Mouse (Mus musculus) kidney, embryonic 15.5 days (tissue): ENCODE measurements around the gene Zfp563. TPM values are rescaled to one million over a fixed set of nuclear protein-coding genes. Genes with fewer than 3 reads are reported as not detected.

Experiments used
- ATAC-seq: fragments of 200-750 bp; cut with Nextera tagmentation; replicated peaks from 2 replicates; pipeline ENCODE4 v1.8.0; 2017; ENCODE audit warnings: moderate TSS enrichment; ENCODE audit not compliant: low FRiP score
- H3K27ac ChIP-seq: fragments of 300-500 bp; sonication (generic); 2 replicates; pipeline ENCODE4 v1.5.1; 2015; ENCODE audit warnings: mild to moderate bottlenecking, inconsistent platforms
- H3K27me3 ChIP-seq: fragments of 300-500 bp; sonication (generic); 2 replicates; pipeline ENCODE4 v1.6.1; 2015; ENCODE audit warnings: inconsistent platforms
- H3K36me3 ChIP-seq: fragments of 300-500 bp; sonication (generic); 2 replicates; pipeline ENCODE4 v1.6.1; 2015; ENCODE audit warnings: inconsistent platforms
- H3K4me1 ChIP-seq: fragments of 300-500 bp; sonication (generic); 2 replicates; pipeline ENCODE4 v1.6.1; 2015; ENCODE audit warnings: inconsistent platforms
- H3K4me2 ChIP-seq: fragments of 300-500 bp; sonication (generic); 2 replicates; pipeline ENCODE4 v1.6.1; 2015; ENCODE audit warnings: moderate library complexity, mild to moderate bottlenecking, inconsistent platforms
- H3K4me3 ChIP-seq: fragments of 300-500 bp; sonication (generic); replicated peaks from 2 replicates; pipeline ENCODE4 v1.5.1; 2015; ENCODE audit warnings: mild to moderate bottlenecking, inconsistent platforms
- H3K9ac ChIP-seq: fragments of 300-500 bp; sonication (generic); 2 replicates; pipeline ENCODE4 v1.6.1; 2015; ENCODE audit warnings: mild to moderate bottlenecking, inconsistent platforms
- H3K9me3 ChIP-seq: fragments of 300-500 bp; sonication (generic); replicated peaks from 2 replicates; pipeline ENCODE4 v1.6.1; 2016; ENCODE audit warnings: inconsistent platforms
- WGBS: fragments of 180-500 bp; shearing (Covaris S2); methylation state at CpG from one replicate; pipeline ENCODE4 v1.1.7; 2015; ENCODE audit warnings: mixed read lengths; 5-methylcytosine and 5-hydroxymethylcytosine counted together
- polyA plus RNA-seq: library from polyadenylated mRNA; unstranded; fragments of >200 nt; fragmentation: Nextera tagmentation; extraction: Ambion mirVana; gene quantifications from 2 replicates; pipeline ENCODE4 v1.2.1, GENCODE M21; 2015

The Zfp563 gene
- polyA plus RNA-seq, result 6.4 and 8.2 TPM in 2 replicates

DNA sequence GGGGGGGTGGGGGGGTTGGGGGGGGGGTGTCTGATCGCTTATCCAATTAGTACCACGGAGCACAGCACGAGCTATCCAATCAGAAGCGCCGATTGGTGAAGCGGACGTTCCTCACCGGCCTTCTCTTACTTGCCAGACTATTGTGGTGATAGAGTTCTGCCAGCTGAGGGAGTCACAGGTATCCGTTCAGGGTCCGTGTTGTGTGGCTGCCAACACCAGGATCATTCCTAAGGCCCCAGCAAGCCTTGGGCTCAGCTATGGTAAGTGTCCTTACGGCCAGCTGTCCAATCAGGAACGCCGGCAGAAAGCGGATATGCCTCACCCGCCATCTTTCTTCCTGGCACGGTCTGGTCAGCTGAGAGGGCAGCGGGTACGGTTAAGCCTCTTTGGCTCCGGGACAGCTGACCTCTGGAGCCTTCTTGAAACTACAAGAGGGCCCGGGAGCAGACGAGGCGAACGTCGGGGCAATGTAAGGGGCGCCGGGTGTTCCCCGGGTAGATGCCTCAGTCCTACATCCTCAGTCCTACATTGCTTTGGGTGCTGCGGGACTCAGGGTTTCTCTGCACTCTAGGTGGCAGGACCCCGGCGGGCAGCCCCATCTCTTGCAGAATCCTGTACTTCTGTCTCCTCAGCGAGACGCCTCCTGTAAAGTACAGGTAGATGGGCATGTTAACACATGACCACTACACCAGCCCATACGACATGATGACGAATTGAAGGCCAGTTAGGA is at the start of gene Zfp563:
Gene Zfp563 (plus strand): TSS at position 91 of the 730 bp plus-strand sequence.
- peak within 1 kb of the TSS; percentile 96 for H3K27ac ChIP-seq
- H3K9me3 ChIP-seq, result no peaks in the 10 kb centered on the region
- peak within 1 kb of the TSS; percentile 70 for H3K9ac ChIP-seq
- no peaks in the 10 kb centered on the region for H3K36me3 ChIP-seq
- H3K4me3 ChIP-seq, result peak within 1 kb of the TSS; percentile 71
- peak within 1 kb of the TSS; percentile 76 for H3K4me2 ChIP-seq
- 3% methylated on average over 34 of the region's 34 CpGs for WGBS
- peak; percentile 91 for ATAC-seq
- H3K4me1 ChIP-seq, result peaks cover 23% of the 10 kb centered on the region; the same call in 1 of the 2 replicates
- no peaks in the 10 kb centered on the region for H3K27me3 ChIP-seq

- Histone ChIP-seq H3K9ac (no peak overlapping the region), H3K4me3 (no peak overlapping the region), H3K4me2 (no peak overlapping the region), H3K4me1 (no peaks in the 10 kb centered on the region), H3K27ac (no peak overlapping the region), H3K27me3 (no peaks in the 10 kb centered on the region), H3K9me3 (no peaks in the 10 kb centered on the region), H3K36me3 (no peaks in the 10 kb centered on the region)
- 13% methylated on average over 1 of the region's 1 CpGs for WGBS
- ATAC-seq, result no peak
These were observed 30.3 kb upstream of the Zfp563 start for GRCm38 (mm10) chr17:33058791-33059190.

- no peak for ATAC-seq
- Histone ChIP-seq H3K4me2 (no peak overlapping the region), H3K9me3 (no peaks in the 10 kb centered on the region), H3K9ac (no peak overlapping the region), H3K27ac (no peak overlapping the region), H3K36me3 (no peaks in the 10 kb centered on the region), H3K4me1 (no peaks in the 10 kb centered on the region), H3K27me3 (no peaks in the 10 kb centered on the region), H3K4me3 (no peak overlapping the region)
- 0% methylated on average over 1 of the region's 1 CpGs for WGBS
These were observed 26.1 kb upstream of the Zfp563 start for GRCm38 (mm10) chr17:33063001-33063400.

- no peak within 1 kb of the TSS for H3K9ac ChIP-seq
- no peak within 1 kb of the TSS for H3K4me2 ChIP-seq
- no peaks in the 10 kb centered on the region for H3K36me3 ChIP-seq
- WGBS, result 64% methylated on average over 1 of the region's 1 CpGs
- no peak for ATAC-seq
- no peaks in the 10 kb centered on the region for H3K27me3 ChIP-seq
- no peaks in the 10 kb centered on the region for H3K9me3 ChIP-seq
- no peak within 1 kb of the TSS for H3K4me3 ChIP-seq
- H3K27ac ChIP-seq, result no peak within 1 kb of the TSS
- no peaks in the 10 kb centered on the region for H3K4me1 ChIP-seq
These were observed 21.2 kb upstream of the Zfp563 start, which contains the start of gene 4921501E09Rik for GRCm38 (mm10) chr17:33067958-33068357. Gene 4921501E09Rik (minus strand): TSS chr17:33068058.

- Histone ChIP-seq H3K4me2 (peak overlapping the region; percentile 58), H3K27me3 (no peaks in the 10 kb centered on the region), H3K9me3 (no peaks in the 10 kb centered on the region), H3K27ac (peak overlapping the region; percentile 92), H3K4me1 (peaks cover 23% of the 10 kb centered on the region; the same call in 1 of the 2 replicates), H3K36me3 (no peaks in the 10 kb centered on the region), H3K9ac (no peak overlapping the region), H3K4me3 (0 out of 2 replicates have a peak overlapping the region, but pooled peaks have one; percentile 59)
- ATAC-seq, result no peak
- 67% methylated on average over 1 of the region's 1 CpGs for WGBS
These were observed 2.5 kb downstream of the Zfp563 start for GRCm38 (mm10) chr17:33091630-33092029.

- Histone ChIP-seq H3K4me2 (peak overlapping the region; percentile 58), H3K4me1 (peaks cover 23% of the 10 kb centered on the region; the same call in 1 of the 2 replicates), H3K27ac (peak overlapping the region; percentile 92), H3K4me3 (peak overlapping the region; percentile 59), H3K36me3 (no peaks in the 10 kb centered on the region), H3K9me3 (no peaks in the 10 kb centered on the region), H3K9ac (peak overlapping the region; percentile 44), H3K27me3 (no peaks in the 10 kb centered on the region)
- 2% methylated on average over 31 of the region's 31 CpGs for WGBS
- ATAC-seq, result peak; percentile 87
These were observed 3.5 kb downstream of the Zfp563 start for GRCm38 (mm10) chr17:33092391-33093193.

- H3K4me1 ChIP-seq, result peaks cover 10% of the 10 kb centered on the region; the same call in 1 of the 2 replicates
- no peaks in the 10 kb centered on the region for H3K9me3 ChIP-seq
- no peak overlapping the region for H3K4me2 ChIP-seq
- WGBS, result 86% methylated on average over 2 of the region's 2 CpGs
- no peaks in the 10 kb centered on the region for H3K36me3 ChIP-seq
- no peak overlapping the region for H3K9ac ChIP-seq
- ATAC-seq, result no peak
- no peaks in the 10 kb centered on the region for H3K27me3 ChIP-seq
- H3K4me3 ChIP-seq, result no peak overlapping the region
- no peak overlapping the region for H3K27ac ChIP-seq
These were observed 8.3 kb downstream of the Zfp563 start for GRCm38 (mm10) chr17:33097396-33097795.

- Histone ChIP-seq H3K4me1 (no peaks in the 10 kb centered on the region), H3K4me3 (no peak overlapping the region), H3K36me3 (no peaks in the 10 kb centered on the region), H3K27me3 (no peaks in the 10 kb centered on the region), H3K4me2 (no peak overlapping the region), H3K27ac (no peak overlapping the region), H3K9ac (no peak overlapping the region), H3K9me3 (no peaks in the 10 kb centered on the region)
- ATAC-seq, result no peak
These were observed 35.4 kb downstream of the Zfp563 start for GRCm38 (mm10) chr17:33124546-33124945.

- H3K9me3 ChIP-seq, result no peaks in the 10 kb centered on the region
- no peak overlapping the region for H3K4me2 ChIP-seq
- no peaks in the 10 kb centered on the region for H3K36me3 ChIP-seq
- H3K4me3 ChIP-seq, result no peak overlapping the region
- no peaks in the 10 kb centered on the region for H3K4me1 ChIP-seq
- no peak overlapping the region for H3K27ac ChIP-seq
- no peaks in the 10 kb centered on the region for H3K27me3 ChIP-seq
- no peak for ATAC-seq
- no peak overlapping the region for H3K9ac ChIP-seq
- 68% methylated on average over 2 of the region's 2 CpGs for WGBS
These were observed 37.1 kb downstream of the Zfp563 start for GRCm38 (mm10) chr17:33126257-33126656.

DNA sequence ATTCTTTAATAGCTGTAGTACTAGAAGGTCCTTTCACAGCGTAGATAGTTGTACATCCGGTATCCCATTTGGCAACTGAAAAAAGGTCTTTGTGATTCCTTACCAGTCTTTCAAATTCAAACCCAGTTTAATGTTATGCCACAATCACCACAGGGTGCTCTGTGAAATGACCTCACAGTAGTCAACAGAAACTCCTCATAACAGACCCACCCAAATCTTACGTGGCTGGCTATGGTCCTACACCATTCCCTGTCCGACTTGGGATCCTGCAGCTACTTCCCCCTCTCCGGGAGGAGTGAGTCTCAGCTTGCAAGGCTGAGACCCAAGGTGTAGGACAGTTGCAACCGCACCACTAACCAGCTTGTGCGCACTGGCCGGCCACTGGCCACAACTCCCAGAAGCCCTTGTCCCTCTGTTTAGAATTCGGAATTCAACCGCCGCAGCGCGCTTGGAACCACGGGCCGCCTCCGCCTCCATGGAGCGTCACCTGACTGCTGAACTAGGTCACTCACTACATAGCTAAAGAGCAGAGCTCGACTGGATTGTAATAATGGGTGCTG is 50.2 kb downstream of the Zfp563 start, which contains the start of gene Morc2b:
Gene Morc2b (minus strand): TSS at position 423 of the 560 bp plus-strand sequence.
- H3K27me3 ChIP-seq, result no peaks in the 10 kb centered on the region
- no peak within 1 kb of the TSS for H3K9ac ChIP-seq
- no peak within 1 kb of the TSS for H3K4me3 ChIP-seq
- H3K36me3 ChIP-seq, result no peaks in the 10 kb centered on the region
- no peaks in the 10 kb centered on the region for H3K4me1 ChIP-seq
- 78% methylated on average over 18 of the region's 18 CpGs for WGBS
- H3K4me2 ChIP-seq, result no peak within 1 kb of the TSS
- no peak for ATAC-seq
- H3K27ac ChIP-seq, result no peak within 1 kb of the TSS
- H3K9me3 ChIP-seq, result no peaks in the 10 kb centered on the region
